Mouse (Mus musculus) frontal cortex, postnatal 36 days (tissue): Measurements from ENCODE around the gene Smarcc2.

Experiments used
- DNase-seq, 2 experiments: peaks; one replicate each; pipeline ENCODE4 v3.0.0; 2022; ENCODE audit warnings: low spot score in 2 of 2

The Smarcc2 gene

GRCm38 (mm10) chr10:128458719-128459408, at the start of gene Smarcc2:
TSS of gene Smarcc2 (plus strand) at chr10:128459248.
- DNase-seq = peak; percentile 66 to 77

GRCm38 (mm10) chr10:128409692-128410559, 49.1 kb upstream of the Smarcc2 start:
- DNase-seq = peak; percentile 97 to 98

- DNase-seq = no peak
Observed at GRCm38 (mm10) chr10:128410560-128410845, 48.5 kb upstream of the Smarcc2 start.

- DNase-seq = peak; percentile 95 to 97
Observed at GRCm38 (mm10) chr10:128411211-128412054, 47.6 kb upstream of the Smarcc2 start, which contains the start of the genes Nabp2 and Rnf41. TSS of gene Nabp2 (minus strand) at chr10:128411492. TSS of gene Rnf41 (plus strand) at chr10:128411657.

GRCm38 (mm10) chr10:128412055-128412381, 47.0 kb upstream of the Smarcc2 start:
- peak in 1 of 2 experiments; percentile 54 for DNase-seq

GRCm38 (mm10) chr10:128412558-128412957, 46.5 kb upstream of the Smarcc2 start:
- DNase-seq = no peak

GRCm38 (mm10) chr10:128413076-128413475, 46.0 kb upstream of the Smarcc2 start:
- no peak for DNase-seq

GRCm38 (mm10) chr10:128414848-128415247, 44.2 kb upstream of the Smarcc2 start:
- no peak for DNase-seq

DNA sequence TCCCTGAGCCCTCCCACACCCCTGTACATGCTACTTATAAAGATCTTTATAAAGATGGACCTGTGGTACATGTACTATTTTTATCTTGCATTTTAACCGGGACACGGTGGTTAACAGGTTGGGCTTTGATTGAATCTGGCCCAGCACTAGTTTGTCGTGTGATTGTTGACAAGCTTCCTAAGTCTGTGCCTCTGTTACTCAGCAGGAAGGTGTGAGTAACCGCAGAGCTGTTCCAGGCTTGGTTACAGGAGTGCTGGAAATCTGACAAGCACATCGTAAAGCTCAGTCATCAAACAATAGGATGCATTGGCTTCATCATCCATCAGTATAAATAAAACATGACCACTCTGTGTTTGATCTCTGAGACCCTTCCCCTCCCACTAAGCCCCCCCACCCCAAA, 36.6 kb upstream of the Smarcc2 start:
- no peak for DNase-seq

- DNase-seq = no peak
Observed at GRCm38 (mm10) chr10:128424604-128425003, 34.4 kb upstream of the Smarcc2 start.

DNA sequence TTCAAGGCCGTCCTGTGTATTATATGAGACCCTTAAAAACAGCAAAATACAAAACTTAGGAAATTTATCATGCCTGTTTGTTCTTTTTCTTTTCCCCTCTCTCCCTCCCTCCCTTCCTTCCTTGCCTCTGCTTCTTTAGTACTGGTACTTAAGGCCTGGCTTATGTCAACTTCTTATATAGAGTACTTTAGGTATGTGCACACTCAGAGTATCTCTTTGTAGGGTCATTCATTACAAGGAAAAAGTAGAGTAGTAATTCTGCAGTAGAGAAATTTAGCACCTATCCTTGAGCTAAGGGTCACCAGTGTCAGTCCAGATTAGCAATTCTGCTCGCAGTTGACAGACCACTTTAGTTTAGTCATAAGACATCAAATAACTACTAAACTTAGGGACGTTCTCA, 33.8 kb upstream of the Smarcc2 start:
- no peak for DNase-seq

GRCm38 (mm10) chr10:128429052-128429451, 30.0 kb upstream of the Smarcc2 start:
- no peak for DNase-seq

GRCm38 (mm10) chr10:128429454-128429853, 29.6 kb upstream of the Smarcc2 start:
- DNase-seq = no peak

DNA sequence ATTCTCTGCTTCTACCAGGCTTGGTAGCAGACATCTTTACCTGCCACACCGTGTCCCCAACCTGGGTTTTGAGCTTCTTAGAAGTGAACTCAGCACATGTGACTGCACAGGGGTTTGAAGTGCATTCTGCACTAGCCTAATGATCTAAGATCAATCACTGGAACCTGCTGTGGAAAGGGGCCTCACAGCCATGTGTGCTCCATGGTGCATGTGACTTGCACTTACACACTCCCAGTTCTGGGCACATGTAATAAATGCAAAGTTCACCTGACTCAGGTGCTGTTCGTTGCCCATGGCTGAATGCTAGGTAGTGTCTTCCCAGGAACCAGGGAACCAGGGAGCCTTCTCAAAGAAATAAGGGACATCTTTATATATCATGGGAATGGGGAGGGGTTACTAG, 25.6 kb upstream of the Smarcc2 start:
- DNase-seq = no peak

DNA sequence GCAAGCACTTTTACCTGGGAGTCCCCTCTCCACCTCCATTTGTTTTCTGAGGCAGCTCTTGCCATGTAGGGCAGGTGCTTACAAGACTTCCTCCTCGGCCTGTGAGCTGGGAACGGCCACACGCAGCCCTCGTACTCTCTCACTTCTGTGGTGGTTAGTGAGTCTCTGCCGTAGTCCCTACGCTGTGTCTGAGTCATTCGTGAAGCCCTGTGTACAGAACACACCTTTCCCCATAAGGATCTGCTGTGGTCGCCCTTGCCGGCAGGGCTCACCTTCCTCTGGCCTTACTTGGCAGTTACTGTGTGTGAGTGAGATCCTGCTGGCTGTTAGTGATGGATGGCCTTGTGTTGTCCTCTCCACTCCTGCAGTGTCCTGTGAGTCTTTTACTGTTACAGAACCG, 24.4 kb upstream of the Smarcc2 start:
- no peak for DNase-seq

DNA sequence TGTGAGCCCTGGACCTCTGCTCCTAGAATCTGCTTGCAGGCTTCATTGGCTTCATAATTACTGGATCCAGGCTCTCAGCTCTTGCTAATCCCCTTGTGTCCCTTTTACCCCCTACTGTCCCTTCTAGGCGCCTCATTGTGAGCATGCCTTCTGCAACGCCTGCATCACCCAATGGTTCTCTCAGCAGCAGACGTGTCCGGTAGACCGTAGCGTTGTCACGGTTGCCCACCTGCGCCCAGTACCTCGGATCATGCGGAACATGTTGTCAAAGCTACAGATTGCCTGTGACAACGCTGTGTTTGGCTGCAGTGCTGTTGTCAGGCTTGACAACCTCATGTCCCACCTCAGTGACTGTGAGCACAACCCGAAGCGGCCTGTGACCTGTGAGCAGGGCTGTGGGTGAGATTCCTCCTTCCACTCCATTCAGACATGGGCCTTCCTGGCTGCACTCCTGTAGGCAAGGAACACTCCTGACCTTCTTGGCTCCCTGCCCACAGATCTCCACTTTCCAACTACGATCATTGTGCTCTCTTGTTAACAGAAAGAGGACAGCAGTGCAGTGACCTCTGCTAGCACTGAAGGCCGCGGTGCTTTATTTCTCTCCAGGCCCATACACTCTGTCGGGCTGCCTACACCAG, 23.7 kb upstream of the Smarcc2 start:
- no peak for DNase-seq

- DNase-seq = no peak
Observed at GRCm38 (mm10) chr10:128435873-128436272, 23.2 kb upstream of the Smarcc2 start.

DNA sequence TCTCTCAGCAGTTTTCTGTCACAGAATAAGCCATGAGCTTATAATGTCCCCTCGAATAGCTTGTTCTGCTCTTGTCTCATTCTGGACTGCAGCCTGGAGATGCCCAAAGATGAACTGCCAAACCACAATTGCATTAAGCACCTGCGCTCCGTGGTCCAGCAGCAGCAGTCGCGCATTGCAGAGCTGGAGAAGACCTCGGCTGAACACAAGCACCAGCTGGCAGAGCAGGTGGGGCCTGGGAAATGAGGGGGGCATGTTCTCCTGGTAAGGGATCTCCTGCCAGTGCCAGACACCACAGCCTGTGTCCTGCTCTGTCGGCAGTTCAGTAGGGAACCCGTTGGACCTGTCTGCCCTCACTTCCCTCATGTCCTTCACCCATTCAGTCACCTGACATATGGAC, 22.7 kb upstream of the Smarcc2 start:
- no peak for DNase-seq

DNA sequence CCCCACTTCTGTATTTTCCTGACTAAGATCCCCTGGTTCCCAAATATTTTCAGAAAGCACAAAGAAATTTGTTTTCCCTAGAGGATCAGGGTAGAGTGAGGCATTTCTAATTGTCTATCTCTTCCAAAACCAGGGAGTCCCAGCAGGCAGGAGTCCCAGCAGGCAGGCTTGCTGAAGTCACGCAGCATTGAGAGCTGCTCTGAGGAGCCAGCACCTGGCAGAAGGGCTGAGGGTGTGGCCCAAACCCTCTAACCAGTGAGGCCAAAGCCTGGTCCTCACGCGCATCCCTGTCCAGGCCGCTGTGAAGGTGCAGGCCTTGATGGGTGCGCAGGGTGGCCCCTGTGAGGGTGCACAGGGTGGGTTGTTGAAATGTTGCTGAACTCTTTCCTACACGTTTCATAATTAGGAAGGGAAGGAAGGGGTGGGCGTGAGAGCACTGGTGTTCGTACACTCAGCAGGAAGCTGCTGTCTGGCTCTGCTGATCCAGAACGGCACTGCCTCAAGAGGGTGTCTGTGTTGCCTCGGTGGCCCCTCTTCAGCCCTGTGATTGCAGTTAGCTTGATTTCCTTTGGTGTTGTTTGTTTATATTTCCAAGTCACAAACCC, 20.3 kb upstream of the Smarcc2 start:
- DNase-seq = peak in 1 of 2 experiments; percentile 24

DNA sequence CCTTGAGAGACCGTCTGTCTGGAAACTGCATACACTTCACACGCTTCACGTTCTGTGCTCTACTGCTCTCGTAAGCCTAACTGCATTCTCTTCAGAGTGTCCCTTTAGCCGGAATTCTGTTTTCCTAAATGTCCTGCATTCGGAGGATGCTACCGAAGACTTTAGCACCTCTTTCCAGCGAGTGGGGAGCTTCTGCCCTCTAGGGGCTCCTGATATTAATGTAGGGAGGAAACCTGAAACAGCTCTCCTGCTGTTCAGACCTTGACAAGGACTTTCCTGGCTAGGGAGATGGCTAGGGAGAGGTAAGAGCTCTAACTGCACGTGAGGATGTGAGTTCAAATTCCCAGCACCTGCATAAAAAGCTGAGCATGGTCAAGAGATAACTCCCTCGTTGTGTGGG, 18.6 kb upstream of the Smarcc2 start:
- DNase-seq = no peak

- DNase-seq = no peak
Observed at GRCm38 (mm10) chr10:128441324-128442119, 17.5 kb upstream of the Smarcc2 start.
